Mouse (Mus musculus) myocyte (in vitro differentiated cells): ENCODE measurements at regions not wholly inside any gene's neighbourhood (a gene's known extent, or its start where the extent isn't known, plus 50 kb on each side); places are given as distances from the start of the nearest gene placed in this dataset.

Experiments used
- CEBPB ChIP-seq: IDR thresholded peaks from 2 replicates; pipeline ENCODE4 v1.6.1; 2011; ENCODE audit warnings: mild to moderate bottlenecking, moderate library complexity; ENCODE audit not compliant: poor library complexity, insufficient read depth, severe bottlenecking
- E2F4 ChIP-seq: IDR thresholded peaks from one replicate; pipeline ENCODE4 v1.6.1; 2011; ENCODE audit warnings: mild to moderate bottlenecking, control low read depth, moderate library complexity; ENCODE audit not compliant: insufficient read depth
- MAX ChIP-seq: IDR thresholded peaks from one replicate; pipeline ENCODE4 v1.6.1; 2011; ENCODE audit warnings: low read depth, mild to moderate bottlenecking, control low read depth
- POLR2A ChIP-seq: IDR thresholded peaks from one replicate; pipeline ENCODE4 v1.6.1; 2011; ENCODE audit warnings: low read depth, mild to moderate bottlenecking, control low read depth, moderate library complexity; ENCODE audit not compliant: insufficient read length
- POLR2AphosphoS2 ChIP-seq: IDR thresholded peaks from one replicate; pipeline ENCODE4 v1.6.1; 2011; ENCODE audit warnings: low read depth, control low read depth; ENCODE audit not compliant: insufficient read length
- TCF12 ChIP-seq: IDR thresholded peaks from one replicate; pipeline ENCODE4 v1.6.1; 2011; ENCODE audit warnings: mild to moderate bottlenecking, control low read depth; ENCODE audit not compliant: poor library complexity, insufficient read depth, severe bottlenecking

DNA sequence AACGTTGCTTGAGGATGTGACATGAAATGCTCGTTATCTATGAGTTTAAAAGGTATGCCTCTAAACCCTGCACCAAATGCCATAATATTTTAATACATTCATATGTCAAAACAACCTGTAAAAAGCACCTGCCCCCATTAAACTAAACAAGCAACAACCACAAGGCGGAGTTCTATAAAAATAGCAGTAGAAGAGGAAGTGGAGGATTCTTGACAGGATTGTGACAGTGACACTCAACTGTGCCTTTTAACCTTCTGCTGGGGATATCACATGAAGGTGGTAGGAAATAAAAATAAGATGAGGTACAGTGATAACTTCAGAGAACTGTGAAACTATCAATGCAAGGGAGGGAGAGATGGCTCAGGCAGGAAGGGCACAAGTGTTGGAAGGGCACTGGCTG, 58.6 kb upstream of the Dbx2 start:
- no peak for TF ChIP-seq POLR2AphosphoS2
- TF ChIP-seq POLR2A: no peak
- TF ChIP-seq MAX: no peak
- no peak for TF ChIP-seq CEBPB
- TF ChIP-seq TCF12: no peak
- no peak for TF ChIP-seq E2F4
